Mouse (Mus musculus) frontal cortex, adult (tissue): ENCODE results near the gene Kcnma1.
A peak's percentile ranks its signal among the peaks of the same experiment; 100 is the strongest.

Experiments
- ATAC-seq: cut with Nextera tagmentation; 2 replicates; pipeline ENCODE4 v1.9.2; 2017; ENCODE audit warnings: mild to moderate bottlenecking, moderate library complexity, mixed read lengths; ENCODE audit not compliant: low TSS enrichment

Kcnma1 gene

GRCm38 (mm10) chr14:23451681-23452080, 562.6 kb downstream of the Kcnma1 start:
- no peak for ATAC-seq

DNA sequence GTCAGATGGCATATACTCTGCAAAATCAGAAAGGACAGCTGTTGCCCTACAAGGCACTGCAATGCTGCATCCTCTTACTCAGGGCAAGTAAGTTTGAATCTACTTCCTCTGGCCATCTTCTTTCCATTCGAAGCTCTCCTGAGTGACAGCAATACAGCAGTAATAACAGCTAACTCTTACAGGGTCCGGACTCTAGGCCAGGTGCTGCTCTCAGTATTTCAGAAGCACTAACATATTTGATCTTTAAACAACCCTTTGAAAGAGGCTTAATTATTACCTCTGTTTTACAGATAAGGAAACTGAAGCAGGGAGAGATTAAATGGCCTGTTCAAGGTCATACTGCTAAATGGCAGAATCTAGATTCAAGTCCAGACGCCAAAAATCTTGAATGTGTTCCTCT, 576.8 kb downstream of the Kcnma1 start:
- ATAC-seq = no peak

GRCm38 (mm10) chr14:23435861-23436260, 578.4 kb downstream of the Kcnma1 start:
- no peak for ATAC-seq

- no peak for ATAC-seq
Measured at GRCm38 (mm10) chr14:23430006-23430405, 584.3 kb downstream of the Kcnma1 start.

GRCm38 (mm10) chr14:23429043-23429442, 585.2 kb downstream of the Kcnma1 start:
- peak; percentile 82 for ATAC-seq

DNA sequence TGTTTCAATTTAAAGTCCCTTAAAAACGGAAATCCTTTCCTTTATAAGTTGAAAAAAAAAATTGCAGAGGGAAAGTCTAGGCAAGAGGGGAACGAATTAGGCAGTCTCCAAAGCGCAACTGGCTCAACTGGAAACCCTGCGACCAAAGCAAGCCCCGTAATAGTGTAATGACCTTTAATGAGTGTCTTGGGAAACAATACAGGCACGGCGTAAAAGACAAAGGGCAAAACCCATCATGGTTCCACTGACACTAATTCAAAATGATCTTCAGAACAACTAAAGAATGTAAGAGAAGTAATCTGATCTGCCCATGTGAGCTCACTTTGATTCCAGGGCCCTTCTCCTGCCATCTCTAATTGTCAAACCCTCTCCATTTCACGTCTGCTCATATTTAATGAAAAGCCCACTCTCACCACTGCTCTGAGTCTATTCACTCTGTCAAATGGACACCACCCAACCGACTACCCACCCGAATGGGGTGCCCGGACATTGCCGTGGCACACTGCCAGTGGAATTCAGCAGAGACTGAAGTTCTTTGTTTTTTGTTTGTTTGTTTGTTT, 591.7 kb downstream of the Kcnma1 start:
- no peak for ATAC-seq

DNA sequence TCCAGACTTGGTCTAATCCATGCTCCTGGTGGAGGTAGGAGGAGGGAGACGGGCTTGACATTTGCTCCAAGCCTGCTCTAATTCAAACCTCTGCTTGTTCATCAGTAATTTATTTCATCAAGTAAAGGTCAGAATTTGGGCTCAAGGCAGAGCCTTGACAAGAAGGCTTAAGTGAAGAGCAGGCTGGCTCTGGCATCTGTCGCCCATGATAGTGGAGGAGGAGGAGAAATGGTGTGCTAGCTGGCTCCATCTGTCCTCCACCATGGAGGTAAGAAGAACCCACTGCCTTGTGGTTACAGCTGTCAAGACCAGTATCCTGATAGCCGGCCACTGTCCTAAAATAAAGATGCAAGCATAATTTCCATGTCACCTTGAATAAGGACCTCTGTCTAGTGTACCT, 595.3 kb downstream of the Kcnma1 start:
- peak; percentile 45; the same call in 1 of the 2 replicates for ATAC-seq

- peak; percentile 97 for ATAC-seq
Measured at GRCm38 (mm10) chr14:23407051-23407450, 607.2 kb downstream of the Kcnma1 start.

- ATAC-seq = peak; percentile 86
Measured at GRCm38 (mm10) chr14:23400777-23401469, 613.4 kb downstream of the Kcnma1 start.

GRCm38 (mm10) chr14:23397642-23398041, 616.6 kb downstream of the Kcnma1 start:
- ATAC-seq = no peak

GRCm38 (mm10) chr14:23391566-23391965, 622.7 kb downstream of the Kcnma1 start:
- no peak for ATAC-seq

GRCm38 (mm10) chr14:23390768-23391167, 623.5 kb downstream of the Kcnma1 start:
- ATAC-seq = no peak

GRCm38 (mm10) chr14:23390161-23390560, 624.1 kb downstream of the Kcnma1 start:
- no peak for ATAC-seq

DNA sequence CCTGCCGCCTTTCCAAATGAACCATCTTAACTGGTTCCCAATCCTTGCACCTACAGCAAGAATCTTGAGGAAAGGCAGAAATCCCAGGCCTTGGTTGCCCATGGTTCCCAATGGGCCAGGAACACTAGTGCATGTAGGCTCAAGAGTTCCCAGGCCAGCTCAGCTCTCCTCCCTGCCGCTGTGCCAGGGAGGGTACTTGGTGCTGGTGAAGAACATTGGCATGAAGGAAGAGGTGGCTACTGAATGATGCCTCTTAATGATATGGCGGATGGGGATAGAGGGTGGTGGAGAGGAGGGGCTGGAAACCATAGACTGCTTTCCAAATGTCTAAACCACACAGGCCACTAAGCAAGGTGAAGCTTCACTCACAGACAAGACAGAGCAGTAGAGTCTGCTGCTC, 627.5 kb downstream of the Kcnma1 start:
- no peak for ATAC-seq

- ATAC-seq = no peak
Measured at GRCm38 (mm10) chr14:23385776-23386608, 628.3 kb downstream of the Kcnma1 start.

- no peak for ATAC-seq
Measured at GRCm38 (mm10) chr14:23378351-23379087, 635.8 kb downstream of the Kcnma1 start.

GRCm38 (mm10) chr14:23372021-23372420, 642.3 kb downstream of the Kcnma1 start:
- no peak for ATAC-seq

GRCm38 (mm10) chr14:23360491-23360995, 653.7 kb downstream of the Kcnma1 start:
- no peak; the same call in 1 of the 2 replicates for ATAC-seq

GRCm38 (mm10) chr14:23358776-23359175, 655.5 kb downstream of the Kcnma1 start:
- ATAC-seq = no peak

GRCm38 (mm10) chr14:23357529-23358278, 656.6 kb downstream of the Kcnma1 start:
- no peak for ATAC-seq

- no peak for ATAC-seq
Measured at GRCm38 (mm10) chr14:23326786-23327185, 687.5 kb downstream of the Kcnma1 start.
